1 mouse cellular context compared by ENCODE assay signal in the genomic region with DNA sequence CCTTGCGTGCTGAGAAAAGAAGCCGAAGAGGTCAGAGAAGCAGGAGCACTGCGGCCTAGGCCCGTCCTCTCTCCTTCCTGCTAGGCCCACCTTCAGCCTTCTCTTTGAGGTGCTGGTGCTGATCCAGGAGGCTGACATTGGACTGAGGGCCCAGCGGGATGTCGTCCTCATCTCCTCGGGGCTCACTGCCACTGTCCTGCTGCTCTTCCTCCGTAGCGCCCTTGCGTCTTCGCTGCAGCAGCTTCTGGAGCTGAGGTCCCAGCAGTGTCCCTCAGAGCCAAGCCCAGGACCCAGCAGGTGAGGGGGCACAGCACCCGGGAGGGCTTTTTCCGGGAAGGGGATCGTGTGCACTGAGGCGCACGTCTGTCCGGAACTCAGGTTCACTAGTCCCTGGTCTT.
TF ChIP-seq lines count a peak whose summit lies in the region.

No protein-coding gene starts in this region.

TF ChIP-seq in MEL, 35 proteins besides CTCF, POLR2A, EP300 and RAD21:
- TF ChIP-seq MYC (IDR thresholded peaks at IDR 0.05; ENCODE audit: low read depth, low read length) = no peak
- TF ChIP-seq USF2 (IDR thresholded peaks at IDR 0.05; ENCODE audit: borderline replicate concordance in 1 of 2, insufficient read depth in 1 of 2, low read depth in 1 of 2, low read length in 2 of 2) = no peak
- TF ChIP-seq POLR2AphosphoS2 (IDR thresholded peaks at IDR 0.05; ENCODE audit: low read length) = no peak
- no peak for TF ChIP-seq GATA1 (IDR thresholded peaks at IDR 0.05; ENCODE audit: low read depth, low read length)
- TF ChIP-seq HCFC1 (IDR thresholded peaks at IDR 0.05; ENCODE audit: low read depth, low read length) = no peak
- TF ChIP-seq MAFK (IDR thresholded peaks at IDR 0.05; ENCODE audit: borderline replicate concordance, low read depth, low read length) = no peak
- no peak for TF ChIP-seq ZC3H11A (IDR thresholded peaks at IDR 0.05; ENCODE audit: low read depth, low read length)
- TF ChIP-seq BHLHE40 (IDR thresholded peaks at IDR 0.05; ENCODE audit: borderline replicate concordance, low read depth, low read length) = no peak
- no peak for TF ChIP-seq KAT2A (conservative IDR thresholded peaks at IDR 0.05; ENCODE audit: low read depth, low read length)
- TF ChIP-seq NELFE (IDR thresholded peaks at IDR 0.05; ENCODE audit: low read depth, low read length) = no peak
TF ChIP-seq in MEL: peak in this region for 0.
